Mouse (Mus musculus) spleen, adult 2 months (tissue): ENCODE measurements around the gene Atf1.

Experiments
- CTCF ChIP-seq: fragments of 200-500 bp; IDR thresholded peaks from 2 replicates; pipeline ENCODE4 v1.5.1; 2011; ENCODE audit warnings: mild to moderate bottlenecking, inconsistent platforms; ENCODE audit not compliant: insufficient read depth, insufficient read length, insufficient replicate concordance; ENCODE audit errors: extremely low read depth
- POLR2A ChIP-seq: fragments of 200-500 bp; IDR thresholded peaks from 2 replicates; pipeline ENCODE4 v1.6.1; 2011; ENCODE audit warnings: low read depth, low read length, inconsistent platforms

DNA sequence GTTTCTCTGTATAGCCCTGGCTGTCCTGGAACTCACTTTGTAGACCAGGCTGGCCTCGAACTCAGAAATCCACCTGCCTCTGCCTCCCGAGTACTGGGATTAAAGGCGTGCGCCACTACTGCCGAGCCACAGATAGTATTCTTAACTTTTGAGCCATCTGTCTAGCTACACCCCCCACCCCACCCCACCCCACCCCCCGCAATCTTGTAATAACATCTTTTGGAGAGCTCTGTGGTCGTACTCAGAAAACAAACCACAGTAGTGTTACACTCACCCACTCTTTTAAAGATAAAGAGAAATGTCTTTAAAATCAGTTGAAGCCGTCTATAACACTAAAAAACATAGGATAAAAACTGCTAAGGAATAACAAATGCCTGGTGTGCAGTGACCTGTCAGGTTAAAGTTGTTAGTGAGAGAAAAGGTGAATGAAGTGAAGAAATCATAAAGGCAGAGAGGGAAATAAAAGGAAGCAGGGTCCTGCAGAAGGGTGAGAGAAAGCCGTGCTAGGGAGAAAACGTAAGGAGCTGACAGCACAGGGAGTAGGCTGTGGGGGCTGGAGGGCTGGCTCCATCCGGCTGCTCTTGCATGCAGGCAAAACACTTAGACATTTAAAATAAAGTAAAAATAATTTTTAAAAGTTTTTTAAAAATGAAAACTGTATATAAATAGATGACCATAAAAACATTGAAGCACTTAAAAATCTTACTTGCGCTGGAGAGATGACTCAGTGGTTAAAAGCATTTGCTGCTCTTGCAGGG lies 7.8 kb downstream of the Atf1 start:
- no peak for TF ChIP-seq CTCF
- TF ChIP-seq POLR2A = no peak
